Mouse (Mus musculus) stomach, postnatal 0 days (tissue): ENCODE results near the gene Thnsl2.

Source experiments
- CTCF ChIP-seq: IDR thresholded peaks from 2 replicates; pipeline ENCODE4 v1.5.1; 2016; ENCODE audit warnings: antibody characterized with exemption, low read depth, mild to moderate bottlenecking, moderate library complexity
- EP300 ChIP-seq: optimal IDR thresholded peaks from 2 replicates; pipeline ENCODE3; 2016; ENCODE audit warnings: antibody characterized with exemption

DNA sequence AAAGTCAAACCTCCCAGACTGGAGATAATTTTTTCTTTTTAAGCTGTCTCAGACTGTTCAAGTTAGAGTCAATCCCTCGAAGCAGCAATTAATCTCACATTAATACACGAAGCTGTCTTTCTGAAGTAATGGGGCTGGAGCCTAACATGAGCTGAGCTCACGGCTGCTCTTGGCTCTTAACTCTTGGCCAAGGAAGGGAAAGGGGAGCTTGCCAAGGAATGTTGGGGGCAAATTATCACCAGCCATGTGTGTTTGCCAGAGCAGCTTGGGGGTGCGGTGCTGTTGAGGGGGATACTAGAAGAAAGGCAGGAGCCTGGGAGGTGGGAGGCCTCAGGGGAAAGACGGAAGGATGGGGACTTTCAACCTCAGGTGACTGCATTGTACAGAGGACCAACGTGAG is 63.0 kb downstream of the Thnsl2 start:
- TF ChIP-seq CTCF (no peak), EP300 (no peak)
